Mouse (Mus musculus) embryonic facial prominence, embryonic 15.5 days (tissue): ENCODE data around the gene Gm13757. TPM values are rescaled to one million over a fixed set of nuclear protein-coding genes. Genes with fewer than 3 reads are reported as not detected.
"Not testable (repeated sequence)": the region's sequence is repeated elsewhere in the genome, so short reads cannot be mapped to it uniquely, and the experiment has no call there.

Source experiments
- ATAC-seq: fragments of 200-750 bp; cut with Nextera tagmentation; 2 replicates; pipeline ENCODE4 v1.8.0; 2017; ENCODE audit warnings: low read depth, moderate TSS enrichment; ENCODE audit not compliant: insufficient number of reproducible peaks, low FRiP score, low TSS enrichment
- H3K27ac ChIP-seq: fragments of 300-500 bp; sonication (generic); replicated peaks from 2 replicates; pipeline ENCODE4 v1.5.1; 2015; ENCODE audit warnings: mild to moderate bottlenecking, inconsistent platforms
- H3K27me3 ChIP-seq: fragments of 300-500 bp; sonication (generic); 2 replicates; pipeline ENCODE4 v1.6.1; 2015; ENCODE audit warnings: inconsistent platforms
- H3K36me3 ChIP-seq: fragments of 300-500 bp; sonication (generic); 2 replicates; pipeline ENCODE4 v1.6.1; 2015; ENCODE audit warnings: mild to moderate bottlenecking, inconsistent platforms
- H3K4me1 ChIP-seq: fragments of 300-500 bp; sonication (generic); 2 replicates; pipeline ENCODE4 v1.6.1; 2015; ENCODE audit warnings: inconsistent platforms
- H3K4me2 ChIP-seq: fragments of 300-500 bp; sonication (generic); replicated peaks from 2 replicates; pipeline ENCODE4 v1.6.1; 2015; ENCODE audit warnings: mild to moderate bottlenecking, inconsistent platforms
- H3K4me3 ChIP-seq: fragments of 300-500 bp; sonication (generic); replicated peaks from 2 replicates; pipeline ENCODE4 v1.5.1; 2015; ENCODE audit warnings: mild to moderate bottlenecking, inconsistent platforms
- H3K9ac ChIP-seq: fragments of 300-500 bp; sonication (generic); 2 replicates; pipeline ENCODE4 v1.6.1; 2015; ENCODE audit warnings: inconsistent platforms
- H3K9me3 ChIP-seq: fragments of 300-500 bp; sonication (generic); replicated peaks from 2 replicates; pipeline ENCODE4 v1.6.1; 2016; ENCODE audit warnings: inconsistent platforms
- WGBS: fragments of 180-500 bp; shearing (Covaris S2); methylation state at CpG from one replicate; pipeline ENCODE4 v1.1.7; 2015; 5-methylcytosine and 5-hydroxymethylcytosine counted together
- polyA plus RNA-seq: library from polyadenylated mRNA; unstranded; fragments of >200 nt; fragmentation: Nextera tagmentation; extraction: Ambion mirVana; gene quantifications from 2 replicates; pipeline ENCODE4 v1.2.1, GENCODE M21; 2015

The Gm13757 gene
- polyA plus RNA-seq: not detected in 2 replicates

DNA sequence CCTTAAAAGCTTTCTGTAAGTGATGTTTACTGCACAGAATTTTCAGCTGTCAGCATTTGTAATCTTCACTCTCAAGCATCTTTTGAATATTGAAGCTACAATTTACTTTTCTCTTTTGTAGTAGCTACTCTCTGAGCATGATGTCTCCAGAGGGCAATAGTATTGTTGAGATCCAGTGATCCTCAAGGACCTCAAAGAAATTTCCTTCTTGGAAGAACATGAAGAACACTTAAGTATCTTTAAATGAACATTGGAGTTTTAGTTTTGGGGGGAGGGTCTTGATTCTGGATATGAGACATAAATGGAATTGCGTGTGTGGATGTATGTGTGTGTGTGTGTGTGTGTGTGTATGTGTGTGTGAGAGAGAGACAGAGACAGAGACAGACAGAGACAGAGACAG lies at the start of gene Gm13757:
TSS of gene Gm13757 (minus strand) at position 101 of the 400 bp plus-strand sequence.
- Histone ChIP-seq H3K4me3 (no peak within 1 kb of the TSS), H3K4me2 (no peak within 1 kb of the TSS), H3K36me3 (no peaks in the 10 kb centered on the region), H3K27ac (no peak within 1 kb of the TSS), H3K9me3 (no peaks in the 10 kb centered on the region), H3K4me1 (no peaks in the 10 kb centered on the region), H3K9ac (no peak within 1 kb of the TSS), H3K27me3 (no peaks in the 10 kb centered on the region)
- ATAC-seq: no peak
- 89% methylated on average over 1 of the region's 1 CpGs for WGBS

DNA sequence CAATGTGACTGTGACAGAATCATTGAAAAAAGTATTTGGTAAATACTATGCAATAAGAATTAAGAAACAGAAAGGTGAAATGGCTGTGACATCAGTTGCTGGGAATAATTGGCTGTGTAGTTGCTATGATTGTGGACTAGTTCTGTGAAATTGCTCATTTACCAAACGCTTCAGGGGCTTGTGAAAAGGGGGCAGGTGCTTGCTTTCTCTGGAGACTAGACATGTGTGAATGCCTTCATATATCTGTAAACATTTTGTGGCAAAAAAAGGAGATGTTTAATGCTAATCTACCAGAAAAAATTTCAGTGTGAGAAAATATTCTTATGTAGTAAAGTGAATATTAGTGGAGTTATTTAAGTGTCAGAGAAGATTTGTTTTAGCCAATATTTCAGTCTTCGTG lies 44.1 kb upstream of the Gm13757 start, which contains the start of gene Olfr1185-ps1:
TSS of gene Olfr1185-ps1 (plus strand) at position 301 of the 400 bp plus-strand sequence.
- H3K4me1 ChIP-seq: no peaks in the 10 kb centered on the region
- H3K27ac ChIP-seq: no peak within 1 kb of the TSS
- H3K4me3 ChIP-seq: no peak within 1 kb of the TSS
- 57% methylated on average over 2 of the region's 2 CpGs for WGBS
- H3K36me3 ChIP-seq: no peaks in the 10 kb centered on the region
- no peak within 1 kb of the TSS for H3K9ac ChIP-seq
- no peak within 1 kb of the TSS for H3K4me2 ChIP-seq
- H3K27me3 ChIP-seq: no peaks in the 10 kb centered on the region
- no peaks in the 10 kb centered on the region for H3K9me3 ChIP-seq
- no peak for ATAC-seq

DNA sequence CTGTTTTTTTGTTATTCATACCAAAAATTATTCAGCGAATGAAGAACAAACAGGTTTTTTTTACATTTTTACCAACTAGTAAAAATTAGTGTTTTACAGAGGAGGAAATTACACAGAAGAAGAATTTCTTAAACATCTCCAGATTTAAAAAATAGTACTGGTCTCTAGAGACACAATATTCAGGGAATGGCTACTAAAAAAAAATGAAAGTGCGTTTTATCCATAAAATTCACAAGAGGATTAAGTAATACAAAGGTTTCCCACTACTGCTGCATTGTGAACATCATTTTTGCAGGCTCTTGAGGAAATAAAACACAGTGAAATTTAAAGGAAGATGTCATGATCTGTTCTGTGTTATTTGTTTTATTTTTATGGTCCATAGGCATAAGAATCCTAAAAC lies 34.4 kb upstream of the Gm13757 start, which contains the start of gene Olfr1184:
TSS of gene Olfr1184 (plus strand) at position 301 of the 400 bp plus-strand sequence.
- no peak for ATAC-seq
- no peak within 1 kb of the TSS for H3K9ac ChIP-seq

DNA sequence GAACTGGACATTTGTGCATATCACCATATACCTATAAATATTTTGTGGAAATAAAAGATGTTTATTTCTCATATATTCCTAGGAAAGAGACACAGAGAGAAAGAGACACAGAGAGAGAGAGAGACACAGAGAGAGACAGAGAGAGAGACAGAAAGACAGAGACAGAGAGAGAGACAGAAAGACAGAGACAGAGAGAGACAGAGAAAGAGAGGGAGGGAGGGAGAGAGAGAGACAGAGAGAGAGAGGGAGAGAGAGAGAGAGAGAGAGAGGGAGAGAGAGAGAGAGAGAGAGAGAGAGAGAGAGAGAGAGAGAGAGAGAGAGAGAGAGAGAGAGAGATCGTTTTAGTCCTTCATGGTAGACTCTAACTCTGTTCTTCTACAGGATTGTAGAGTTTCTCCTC lies 5.6 kb upstream of the Gm13757 start, which contains the start of gene Olfr1183:
TSS of gene Olfr1183 (plus strand) at position 301 of the 400 bp plus-strand sequence.
- H3K4me1 ChIP-seq, H3K4me3 ChIP-seq, H3K27ac ChIP-seq, H3K4me2 ChIP-seq, H3K9me3 ChIP-seq, H3K9ac ChIP-seq, H3K27me3 ChIP-seq, ATAC-seq, H3K36me3 ChIP-seq: not testable (repeated sequence)
- WGBS: 83% methylated on average over 1 of the region's 1 CpGs

More for the DNA sequence above, 34.4 kb upstream of the Gm13757 start, which contains the start of gene Olfr1184:
- Histone ChIP-seq H3K4me2 (no peak within 1 kb of the TSS), H3K4me1 (no peaks in the 10 kb centered on the region), H3K27me3 (no peaks in the 10 kb centered on the region), H3K27ac (no peak within 1 kb of the TSS), H3K4me3 (no peak within 1 kb of the TSS), H3K9me3 (no peaks in the 10 kb centered on the region), H3K36me3 (no peaks in the 10 kb centered on the region)
- WGBS: 87% methylated on average over 2 of the region's 2 CpGs

DNA sequence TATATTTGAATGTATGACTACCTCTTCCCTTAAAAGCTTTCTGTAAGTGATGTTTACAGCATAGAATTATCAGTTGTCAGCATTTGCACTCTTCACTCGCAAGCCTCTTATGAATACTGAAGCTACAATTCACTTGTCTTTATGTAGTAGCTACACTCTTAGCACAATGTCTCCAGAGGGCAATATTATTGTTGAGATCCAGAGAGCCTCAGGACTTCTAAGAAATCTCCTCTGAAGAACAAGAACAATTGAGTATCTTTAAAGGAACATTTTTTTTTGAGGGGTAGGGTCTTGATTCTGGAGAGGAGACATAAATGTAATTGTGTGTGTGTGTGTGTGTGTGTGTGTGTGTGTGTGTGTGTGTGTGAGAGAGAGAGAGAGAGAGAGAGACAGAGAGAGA lies 22.9 kb downstream of the Gm13757 start, which contains the start of gene Olfr1181:
TSS of gene Olfr1181 (minus strand) at position 101 of the 400 bp plus-strand sequence.
- Histone ChIP-seq H3K4me1 (no peaks in the 10 kb centered on the region), H3K4me3 (no peak within 1 kb of the TSS), H3K27ac (no peak within 1 kb of the TSS), H3K4me2 (no peak within 1 kb of the TSS), H3K9ac (no peak within 1 kb of the TSS), H3K27me3 (no peaks in the 10 kb centered on the region), H3K9me3 (no peaks in the 10 kb centered on the region), H3K36me3 (no peaks in the 10 kb centered on the region)
- ATAC-seq: no peak
- WGBS: 77% methylated on average over 1 of the region's 1 CpGs

DNA sequence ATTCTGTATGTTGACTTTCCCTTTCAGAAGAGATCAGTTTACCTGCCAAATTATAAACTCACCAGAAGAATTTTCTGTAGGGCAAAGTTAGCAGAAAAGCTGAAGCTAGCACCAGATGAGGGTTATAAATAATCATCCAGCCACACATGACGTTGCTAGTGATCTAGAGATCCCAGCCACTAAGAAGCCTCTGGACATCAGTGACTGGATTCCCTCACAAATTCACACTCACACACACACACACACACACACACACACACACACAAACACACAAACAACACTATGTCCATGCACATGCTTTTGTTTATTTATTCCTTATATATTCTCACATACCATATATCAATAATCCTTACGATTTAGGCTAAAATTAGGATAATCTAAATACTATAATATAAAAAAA lies 29.9 kb downstream of the Gm13757 start, which contains the start of gene Olfr1180:
TSS of gene Olfr1180 (minus strand) at position 101 of the 400 bp plus-strand sequence.
- Histone ChIP-seq H3K4me1 (no peaks in the 10 kb centered on the region), H3K27me3 (no peaks in the 10 kb centered on the region), H3K36me3 (no peaks in the 10 kb centered on the region), H3K27ac (no peak within 1 kb of the TSS), H3K9me3 (no peaks in the 10 kb centered on the region), H3K9ac (no peak within 1 kb of the TSS), H3K4me2 (no peak within 1 kb of the TSS), H3K4me3 (no peak within 1 kb of the TSS)
- no peak for ATAC-seq
- whole genome bisulfite sequencing: 78% methylated on average over 2 of the region's 2 CpGs

DNA sequence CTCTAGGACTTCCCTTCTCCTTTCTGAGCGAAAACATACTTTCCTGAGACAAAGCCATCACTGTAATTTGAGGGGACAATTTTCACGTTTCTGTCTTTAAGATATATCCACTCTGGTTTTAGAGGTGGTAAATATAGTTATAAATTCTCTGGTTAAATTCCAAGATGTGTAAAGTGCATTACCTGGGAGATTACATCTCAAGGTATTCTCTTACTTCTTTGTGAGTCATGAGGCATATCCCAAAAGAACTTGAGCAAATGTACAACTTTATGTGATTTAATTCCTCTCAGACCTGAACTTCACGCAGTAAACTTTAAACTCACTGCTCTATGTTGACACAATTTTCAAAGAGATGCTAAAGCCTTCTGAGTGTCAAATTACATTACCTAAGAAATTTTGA lies 42.6 kb downstream of the Gm13757 start, which contains the start of gene Olfr1179:
TSS of gene Olfr1179 (minus strand) at position 101 of the 400 bp plus-strand sequence.
- Histone ChIP-seq H3K9ac (no peak within 1 kb of the TSS), H3K4me1 (no peaks in the 10 kb centered on the region), H3K9me3 (no peaks in the 10 kb centered on the region), H3K4me3 (no peak within 1 kb of the TSS), H3K27ac (no peak within 1 kb of the TSS), H3K36me3 (no peaks in the 10 kb centered on the region), H3K27me3 (no peaks in the 10 kb centered on the region), H3K4me2 (no peak within 1 kb of the TSS)
- no peak for ATAC-seq
- WGBS: 72% methylated on average over 3 of the region's 3 CpGs

Other genes starting within 250 kb of the Gm13757 start
- gene Olfr1170, start 220.8 kb downstream of the Gm13757 start, polyA plus RNA-seq: not detected in 2 replicates
- gene Olfr1173, start 169.3 kb downstream of the Gm13757 start, polyA plus RNA-seq: not detected in 2 replicates
- not detected in 2 replicates for gene Olfr1174-ps, start 134.0 kb downstream of the Gm13757 start, polyA plus RNA-seq
- not detected in 2 replicates for gene Olfr1175-ps, start 121.9 kb downstream of the Gm13757 start, polyA plus RNA-seq
- 0.40 and 0.41 TPM in 2 replicates for gene Olfr1176, start 112.4 kb downstream of the Gm13757 start, polyA plus RNA-seq
- gene Olfr1177-ps, start 102.6 kb downstream of the Gm13757 start, polyA plus RNA-seq: 0.13 and 0.23 TPM in 2 replicates
- not detected in 2 replicates for gene Olfr1178, start 62.1 kb downstream of the Gm13757 start, polyA plus RNA-seq
- not detected in 2 replicates for gene Olfr1179, start 42.7 kb downstream of the Gm13757 start, polyA plus RNA-seq
- not detected in 2 replicates for gene Olfr1180, start 30.0 kb downstream of the Gm13757 start, polyA plus RNA-seq
- not detected in 2 replicates for gene Olfr1181, start 23.0 kb downstream of the Gm13757 start, polyA plus RNA-seq
- not detected in 2 replicates for gene Olfr1183, start 5.7 kb upstream of the Gm13757 start, polyA plus RNA-seq
- not detected in 2 replicates for gene Olfr1184, start 34.5 kb upstream of the Gm13757 start, polyA plus RNA-seq
- gene Olfr1185-ps1, start 44.2 kb upstream of the Gm13757 start, polyA plus RNA-seq: not detected in 2 replicates
- not detected in 2 replicates for gene Olfr1186, start 69.4 kb upstream of the Gm13757 start, polyA plus RNA-seq
- not detected in 2 replicates for gene Olfr1188, start 107.8 kb upstream of the Gm13757 start, polyA plus RNA-seq
- not detected in 2 replicates for gene Olfr1189, start 137.3 kb upstream of the Gm13757 start, polyA plus RNA-seq
- gene Olfr1191-ps1, start 191.4 kb upstream of the Gm13757 start, polyA plus RNA-seq: not detected in 2 replicates
- gene Olfr1192-ps1, start 199.4 kb upstream of the Gm13757 start, polyA plus RNA-seq: 0.04 TPM in 1 of 2 replicates, not detected in the other
- not detected in 2 replicates for gene Olfr1193, start 226.5 kb upstream of the Gm13757 start, polyA plus RNA-seq
- not detected in 2 replicates for gene Olfr1195, start 240.1 kb upstream of the Gm13757 start, polyA plus RNA-seq